Mouse (Mus musculus) embryonic facial prominence, embryonic 13.5 days (tissue): ENCODE measurements around the gene Trnp1. TPM values are rescaled to one million over a fixed set of nuclear protein-coding genes. Genes with fewer than 3 reads are reported as not detected.
A peak's percentile ranks its signal among the peaks of the same experiment; 100 is the strongest.
"Not testable (repeated sequence)": the region's sequence is repeated elsewhere in the genome, so short reads cannot be mapped to it uniquely, and the experiment has no call there.

Experiments used
- ATAC-seq: fragments of 200-750 bp; cut with Nextera tagmentation; 2 replicates; pipeline ENCODE4 v1.8.0; 2017; ENCODE audit warnings: low read depth; ENCODE audit not compliant: insufficient number of reproducible peaks, insufficient read depth, low FRiP score, low TSS enrichment
- H3K27ac ChIP-seq: fragments of 300-500 bp; sonication (generic); 2 replicates; pipeline ENCODE4 v1.5.1; 2015; ENCODE audit warnings: moderate library complexity, mild to moderate bottlenecking, inconsistent platforms
- H3K27me3 ChIP-seq: fragments of 300-500 bp; sonication (generic); 2 replicates; pipeline ENCODE4 v1.6.1; 2015; ENCODE audit warnings: mild to moderate bottlenecking, inconsistent platforms
- H3K36me3 ChIP-seq: fragments of 300-500 bp; sonication (generic); 2 replicates; pipeline ENCODE4 v1.6.1; 2015; ENCODE audit warnings: mild to moderate bottlenecking, inconsistent platforms
- H3K4me1 ChIP-seq: fragments of 300-500 bp; sonication (generic); 2 replicates; pipeline ENCODE4 v1.6.1; 2015; ENCODE audit warnings: inconsistent platforms
- H3K4me2 ChIP-seq: fragments of 300-500 bp; sonication (generic); 2 replicates; pipeline ENCODE4 v1.6.1; 2015; ENCODE audit warnings: moderate library complexity, mild to moderate bottlenecking, inconsistent platforms
- H3K4me3 ChIP-seq: fragments of 300-500 bp; sonication (generic); 2 replicates; pipeline ENCODE4 v1.5.1; 2015; ENCODE audit warnings: mild to moderate bottlenecking, inconsistent platforms
- H3K9ac ChIP-seq: fragments of 300-500 bp; sonication (generic); 2 replicates; pipeline ENCODE4 v1.6.1; 2015; ENCODE audit warnings: mild to moderate bottlenecking, inconsistent platforms
- H3K9me3 ChIP-seq: fragments of 300-500 bp; sonication (generic); 2 replicates; pipeline ENCODE4 v1.6.1; 2016; ENCODE audit warnings: inconsistent platforms
- WGBS: fragments of 180-500 bp; shearing (Covaris S2); methylation state at CpG from one replicate; pipeline ENCODE4 v1.1.7; 2015; ENCODE audit warnings: mixed read lengths; 5-methylcytosine and 5-hydroxymethylcytosine counted together
- polyA plus RNA-seq: library from polyadenylated mRNA; unstranded; fragments of >200 nt; fragmentation: Nextera tagmentation; extraction: Ambion mirVana; gene quantifications from 2 replicates; pipeline ENCODE4 v1.2.1, GENCODE M21; 2015

Trnp1 gene
- 3.7 and 4.0 TPM in 2 replicates for polyA plus RNA-seq

DNA sequence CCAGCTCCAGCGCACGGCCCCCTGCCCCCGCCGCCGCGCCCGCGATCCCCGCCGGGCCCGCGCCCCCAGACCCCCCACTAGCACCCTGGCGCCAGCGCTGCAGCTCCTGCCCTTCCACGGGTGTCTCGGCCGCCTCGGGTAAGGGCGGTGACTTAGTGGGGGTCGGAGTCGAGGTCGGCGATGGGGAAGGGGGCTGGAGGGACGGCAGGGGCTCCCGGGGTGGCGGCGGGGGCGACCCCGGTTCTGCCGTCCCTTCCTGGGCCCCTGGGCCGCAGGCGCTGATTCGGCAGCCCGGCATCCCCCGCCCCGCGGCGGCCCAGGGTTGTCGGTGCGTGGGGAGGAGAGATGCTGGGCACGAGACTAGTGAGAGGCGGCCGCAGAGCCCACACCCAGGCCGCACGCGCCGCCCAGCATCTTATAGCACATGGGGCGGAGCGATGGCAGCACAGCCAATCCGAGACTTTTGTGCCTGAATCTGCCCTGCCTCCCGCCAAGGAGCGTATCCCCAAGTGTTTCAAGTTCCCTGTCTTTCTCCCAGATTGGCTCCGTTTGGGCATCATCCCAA lies at the start of gene Trnp1:
Trnp1 (minus strand) TSS at position 391 of the 565 bp plus-strand sequence.
- no peaks in the 10 kb centered on the region for H3K36me3 ChIP-seq
- peak within 1 kb of the TSS; percentile 99 for H3K4me2 ChIP-seq
- WGBS: 1% methylated on average over 52 of the region's 53 CpGs
- peaks cover 23% of the 10 kb centered on the region for H3K4me1 ChIP-seq
- no peaks in the 10 kb centered on the region for H3K9me3 ChIP-seq
- peak within 1 kb of the TSS; percentile 66 for H3K4me3 ChIP-seq
- H3K9ac ChIP-seq: peak within 1 kb of the TSS; percentile 75
- peak; percentile 80; the same call in 1 of the 2 replicates for ATAC-seq
- peaks cover 87% of the 10 kb centered on the region for H3K27me3 ChIP-seq
- no peak within 1 kb of the TSS for H3K27ac ChIP-seq

DNA sequence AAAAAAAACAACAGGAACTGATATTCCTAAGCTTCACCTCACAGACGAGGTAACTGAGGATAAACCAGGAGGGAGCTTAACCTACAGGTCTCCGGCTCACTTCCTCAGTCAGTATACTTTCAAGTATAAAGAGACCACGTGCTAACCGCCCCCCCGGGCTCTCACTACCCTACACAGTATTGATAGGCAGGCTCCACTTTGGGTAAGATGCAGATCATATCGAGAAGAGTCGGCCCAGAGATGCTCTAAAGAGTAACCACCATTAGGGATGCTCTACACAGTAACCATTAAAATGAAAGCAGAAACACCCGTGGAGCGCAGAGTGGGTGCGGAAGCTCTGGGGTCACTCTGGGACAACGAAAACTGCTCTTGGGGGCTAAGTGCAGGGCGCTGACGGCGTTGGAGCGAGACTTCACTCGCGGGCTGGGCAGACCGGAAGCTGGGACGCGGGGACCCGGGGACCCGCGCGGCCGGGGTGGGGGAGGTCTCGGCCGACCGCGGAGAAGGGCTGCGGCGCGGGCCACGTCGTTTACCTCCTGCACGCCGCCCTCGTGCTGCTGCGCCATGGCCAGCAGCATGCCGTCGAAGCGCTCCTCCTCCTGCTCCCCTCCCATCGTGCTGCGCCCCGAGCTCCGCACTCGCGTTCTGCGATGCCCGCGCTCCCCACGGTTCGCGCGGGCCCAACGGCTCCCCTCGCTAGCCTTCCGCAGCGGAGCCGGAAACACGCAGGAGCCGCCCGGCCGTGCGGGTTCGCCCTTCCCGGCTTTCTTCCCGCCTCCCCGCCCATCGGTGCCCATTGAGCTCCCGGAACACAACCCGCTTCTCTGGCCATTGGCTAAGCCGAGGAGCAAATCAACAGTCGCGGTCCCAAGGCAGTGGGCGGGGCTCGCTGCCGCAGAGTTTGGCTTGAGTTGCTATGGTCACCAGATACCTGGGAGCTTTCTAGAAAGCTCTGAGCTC lies 47.2 kb upstream of the Trnp1 start, which contains the start of gene Nudc:
Nudc (minus strand) TSS at position 725 of the 960 bp plus-strand sequence.
- no peaks in the 10 kb centered on the region for H3K27me3 ChIP-seq
- peak within 1 kb of the TSS; percentile 58 for H3K27ac ChIP-seq
- H3K9me3 ChIP-seq: no peaks in the 10 kb centered on the region
- peak within 1 kb of the TSS; percentile 87 for H3K9ac ChIP-seq
- peak; percentile 96 for ATAC-seq
- H3K4me1 ChIP-seq: peaks cover 18% of the 10 kb centered on the region
- peak within 1 kb of the TSS; percentile 77 for H3K4me3 ChIP-seq
- peaks cover 34% of the 10 kb centered on the region for H3K36me3 ChIP-seq
- WGBS: under 1% methylated on average over 76 of the region's 77 CpGs
- peak within 1 kb of the TSS; percentile 68 for H3K4me2 ChIP-seq

DNA sequence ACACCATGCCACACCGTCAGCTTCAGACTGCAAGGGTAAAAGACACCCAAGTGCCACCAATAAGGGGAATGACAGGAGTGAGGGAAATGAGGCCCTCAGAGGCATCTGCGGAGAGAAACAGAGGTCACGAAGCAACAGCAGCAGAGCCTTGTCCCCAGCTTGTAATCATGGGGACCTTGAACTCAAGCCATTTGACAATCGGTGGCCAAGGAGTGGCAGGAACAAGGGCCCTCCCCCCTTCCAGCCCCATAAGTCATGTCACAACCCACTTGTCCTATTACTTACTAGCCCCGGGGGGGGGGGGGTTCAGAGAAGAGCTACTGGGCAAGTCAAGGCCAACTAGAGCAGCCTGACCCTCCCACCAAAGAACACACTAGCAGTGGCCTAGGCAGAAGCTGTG lies 38.3 kb upstream of the Trnp1 start:
- no peak overlapping the region for H3K4me2 ChIP-seq
- no peak overlapping the region for H3K4me3 ChIP-seq
- H3K27ac ChIP-seq: no peak overlapping the region
- WGBS: 92% methylated on average over 5 of the region's 5 CpGs
- H3K9ac ChIP-seq: no peak overlapping the region
- peaks cover 98% of the 10 kb centered on the region for H3K36me3 ChIP-seq
- H3K9me3 ChIP-seq: no peaks in the 10 kb centered on the region
- no peak for ATAC-seq
- H3K27me3 ChIP-seq: no peaks in the 10 kb centered on the region
- no peaks in the 10 kb centered on the region for H3K4me1 ChIP-seq

DNA sequence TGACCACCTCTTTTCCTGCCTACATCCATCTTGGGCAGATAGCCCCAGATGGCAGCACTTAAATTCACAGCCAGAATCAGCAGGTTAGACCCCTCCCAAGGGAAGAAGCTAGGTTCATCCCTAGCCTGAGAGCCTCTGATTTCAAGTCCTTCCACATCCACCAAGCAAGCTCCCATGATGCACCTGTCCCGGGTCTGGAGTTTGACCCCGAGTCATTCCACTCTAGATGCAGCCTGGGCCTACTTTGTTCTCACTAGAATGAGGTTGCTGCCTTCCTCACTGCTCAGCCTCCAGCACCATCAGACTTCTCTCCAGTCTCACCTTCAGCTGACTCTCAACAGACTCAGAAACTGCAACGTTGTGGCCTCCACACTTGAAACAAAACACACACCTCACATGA lies 37.7 kb upstream of the Trnp1 start:
- H3K36me3 ChIP-seq: peaks cover 98% of the 10 kb centered on the region
- H3K9me3 ChIP-seq: no peaks in the 10 kb centered on the region
- no peaks in the 10 kb centered on the region for H3K27me3 ChIP-seq
- no peaks in the 10 kb centered on the region for H3K4me1 ChIP-seq
- H3K4me2 ChIP-seq: no peak overlapping the region
- no peak overlapping the region for H3K27ac ChIP-seq
- no peak overlapping the region for H3K4me3 ChIP-seq
- no peak for ATAC-seq
- 89% methylated on average over 3 of the region's 3 CpGs for WGBS
- H3K9ac ChIP-seq: no peak overlapping the region

DNA sequence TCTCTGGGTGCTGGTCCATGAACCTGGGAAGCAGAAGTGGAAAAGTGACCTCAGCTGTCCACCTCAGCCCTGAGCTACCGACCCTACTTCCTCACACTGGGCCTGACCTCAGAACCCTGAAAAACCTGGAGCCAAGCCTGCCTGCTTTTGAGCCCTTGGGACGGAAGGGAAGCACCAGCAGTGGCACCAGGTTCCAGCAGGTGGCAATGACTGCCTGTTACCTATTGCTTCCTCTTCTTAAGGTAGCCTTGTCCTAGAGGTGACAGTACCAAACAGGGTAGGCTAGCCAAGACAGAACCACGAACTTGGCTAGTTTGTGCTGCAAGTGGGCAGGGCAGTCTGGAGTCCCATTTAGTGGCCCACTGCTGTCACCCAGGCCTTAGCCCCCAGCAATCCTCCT lies 34.4 kb upstream of the Trnp1 start:
- Histone ChIP-seq H3K9me3 (no peaks in the 10 kb centered on the region), H3K4me1 (no peaks in the 10 kb centered on the region), H3K4me3 (no peak overlapping the region), H3K4me2 (no peak overlapping the region), H3K9ac (no peak overlapping the region), H3K36me3 (peaks cover 99% of the 10 kb centered on the region), H3K27me3 (no peaks in the 10 kb centered on the region), H3K27ac (no peak overlapping the region)
- ATAC-seq: no peak
- 88% methylated on average over 3 of the region's 3 CpGs for WGBS

DNA sequence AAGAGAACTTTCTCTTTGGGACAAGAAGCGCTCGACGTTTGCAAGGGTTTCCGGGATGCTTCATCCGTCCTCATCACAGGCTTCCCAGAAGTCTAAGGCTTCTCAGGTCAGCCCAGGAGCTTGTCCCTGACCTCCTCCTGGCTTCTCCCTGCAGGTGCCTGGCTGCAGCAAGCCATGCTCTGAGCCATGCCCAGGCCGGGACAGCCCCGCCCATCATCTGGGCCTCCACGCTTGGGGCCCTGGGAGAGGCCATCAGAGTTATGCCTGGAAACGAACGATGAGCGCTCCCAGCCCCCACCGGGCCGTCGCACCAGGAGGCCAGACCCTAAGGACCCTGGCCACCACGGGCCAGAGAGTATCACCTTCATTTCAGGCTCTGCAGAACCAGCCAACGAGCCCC lies 29.4 kb upstream of the Trnp1 start:
- no peak overlapping the region for H3K4me2 ChIP-seq
- no peak for ATAC-seq
- no peaks in the 10 kb centered on the region for H3K4me1 ChIP-seq
- H3K4me3 ChIP-seq: no peak overlapping the region
- H3K27ac ChIP-seq: no peak overlapping the region
- peaks cover 58% of the 10 kb centered on the region for H3K36me3 ChIP-seq
- 74% methylated on average over 16 of the region's 16 CpGs for WGBS
- H3K27me3 ChIP-seq: no peaks in the 10 kb centered on the region; the same call in 1 of the 2 replicates
- no peak overlapping the region for H3K9ac ChIP-seq
- no peaks in the 10 kb centered on the region for H3K9me3 ChIP-seq

DNA sequence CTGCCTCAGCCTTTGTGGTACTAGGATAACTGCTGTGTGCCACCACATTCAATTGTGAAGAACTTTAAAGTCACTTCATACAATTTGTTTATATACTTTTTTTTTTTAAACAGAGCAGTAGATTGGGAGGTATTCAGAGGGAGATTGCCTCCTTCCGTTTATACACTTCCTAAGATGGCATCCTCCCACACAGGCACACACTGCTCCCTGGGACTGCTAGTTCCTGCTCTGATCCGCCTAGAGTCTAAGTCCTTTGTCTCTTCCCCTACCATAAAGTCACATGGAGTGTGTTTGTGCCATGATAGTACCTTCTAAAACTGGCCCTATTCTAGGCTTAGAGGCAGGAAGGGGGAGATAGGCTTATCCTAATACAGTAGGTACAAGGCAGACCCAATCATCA lies 23.2 kb upstream of the Trnp1 start:
- H3K9ac ChIP-seq: no peak overlapping the region
- H3K4me1 ChIP-seq: peaks cover 9% of the 10 kb centered on the region; the same call in 1 of the 2 replicates
- H3K27ac ChIP-seq: no peak overlapping the region
- peaks cover 3% of the 10 kb centered on the region; the same call in 1 of the 2 replicates for H3K36me3 ChIP-seq
- ATAC-seq: no peak
- H3K27me3 ChIP-seq: peaks cover 50% of the 10 kb centered on the region
- WGBS: 75% methylated on average over 2 of the region's 2 CpGs
- H3K9me3 ChIP-seq: no peaks in the 10 kb centered on the region
- no peak overlapping the region for H3K4me3 ChIP-seq
- H3K4me2 ChIP-seq: no peak overlapping the region

DNA sequence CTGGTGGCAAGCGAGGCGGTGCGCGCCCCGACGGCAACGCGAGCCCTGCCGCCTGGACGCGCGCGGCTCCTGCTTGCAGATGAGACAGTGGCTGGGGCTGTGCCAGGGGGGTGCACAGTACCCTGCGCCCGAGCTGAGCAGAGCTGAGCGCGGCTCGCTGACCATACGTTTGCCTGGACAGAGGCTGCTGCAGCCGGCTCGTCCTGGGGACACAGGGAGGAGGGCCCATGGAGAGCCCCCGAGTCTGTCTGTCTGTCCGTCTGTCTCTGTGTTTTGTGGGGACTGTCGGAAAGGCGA lies 21.0 kb upstream of the Trnp1 start:
- WGBS: 7% methylated on average over 25 of the region's 25 CpGs
- no peak for ATAC-seq

DNA sequence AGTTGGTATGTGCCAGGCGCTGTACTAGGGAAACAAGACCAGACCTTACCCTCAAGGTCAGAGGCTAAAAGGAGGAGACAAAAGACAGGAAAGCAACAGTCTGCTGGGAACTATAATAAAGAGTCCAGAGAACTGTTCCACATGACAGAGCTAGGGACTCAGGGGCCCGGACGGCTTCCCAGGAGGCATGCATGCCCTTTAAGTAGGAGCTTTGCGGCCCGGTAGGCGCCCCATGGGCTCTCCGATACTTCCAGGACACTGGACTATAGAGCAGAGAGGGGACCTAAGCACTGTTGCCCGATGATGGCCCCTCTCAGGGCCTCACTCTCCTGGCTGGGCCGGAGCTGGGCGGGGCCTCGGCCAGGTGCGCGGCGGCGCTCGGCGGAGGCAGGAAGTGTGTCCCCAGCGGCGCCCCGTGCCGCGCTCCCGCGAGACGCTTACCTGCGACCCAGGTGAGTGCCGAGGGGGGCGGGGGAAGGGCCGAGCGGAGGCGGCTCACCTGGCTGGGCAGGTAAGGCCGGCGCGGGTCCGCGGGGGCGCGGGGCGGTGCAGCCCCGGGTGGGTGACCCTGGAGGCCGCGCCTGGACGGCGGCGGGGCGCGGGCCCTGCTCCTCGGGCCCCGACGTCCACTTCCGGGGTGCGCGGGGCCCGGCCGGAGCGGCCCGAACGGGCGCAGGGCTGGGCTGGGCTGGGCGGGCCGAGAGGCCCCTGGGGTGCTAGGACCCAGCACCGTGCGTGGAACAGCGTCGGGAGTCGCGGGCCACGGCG lies 20.4 kb upstream of the Trnp1 start, which contains the start of gene Kdf1:
Kdf1 (plus strand) TSS at position 363 of the 768 bp plus-strand sequence.
- H3K36me3 ChIP-seq: no peaks in the 10 kb centered on the region
- peak within 1 kb of the TSS; percentile 71 for H3K9ac ChIP-seq
- WGBS: 4% methylated on average over 67 of the region's 69 CpGs
- H3K27ac ChIP-seq: no peak within 1 kb of the TSS
- H3K4me1 ChIP-seq: peaks cover 9% of the 10 kb centered on the region; the same call in 1 of the 2 replicates
- peak within 1 kb of the TSS; percentile 58 for H3K4me2 ChIP-seq
- peak; percentile 70 for ATAC-seq
- H3K4me3 ChIP-seq: peak within 1 kb of the TSS; percentile 52
- peaks cover 52% of the 10 kb centered on the region for H3K27me3 ChIP-seq
- no peaks in the 10 kb centered on the region for H3K9me3 ChIP-seq

More for the DNA sequence above, 21.0 kb upstream of the Trnp1 start:
- Histone ChIP-seq H3K4me2 (peak overlapping the region; percentile 58), H3K9me3 (no peaks in the 10 kb centered on the region), H3K27ac (no peak overlapping the region), H3K4me1 (peaks cover 9% of the 10 kb centered on the region; the same call in 1 of the 2 replicates), H3K27me3 (peaks cover 52% of the 10 kb centered on the region), H3K9ac (peak overlapping the region; percentile 71), H3K36me3 (no peaks in the 10 kb centered on the region), H3K4me3 (peak overlapping the region; percentile 52)

DNA sequence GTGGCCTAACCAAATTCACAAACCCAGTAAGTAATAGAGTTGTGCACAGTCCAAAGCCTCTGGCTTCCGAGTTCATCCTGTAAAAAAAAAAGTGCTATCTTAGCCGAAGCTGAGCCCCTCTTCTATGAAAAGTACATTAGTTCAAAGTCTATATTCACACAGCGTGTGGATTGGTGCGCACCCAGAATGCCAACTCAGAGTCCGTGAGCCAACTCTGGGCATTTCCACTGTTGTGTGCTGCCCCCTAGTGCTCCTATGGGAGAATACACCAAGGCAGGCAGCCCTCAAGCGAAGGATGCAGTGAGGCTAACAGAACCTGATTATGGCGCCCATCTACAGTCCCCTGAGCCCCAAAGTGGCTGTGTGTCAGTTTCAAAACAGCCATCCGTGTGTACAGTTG lies 14.6 kb upstream of the Trnp1 start:
- WGBS: 12% methylated on average over 8 of the region's 8 CpGs
- no peak for ATAC-seq
- Histone ChIP-seq H3K4me3 (no peak overlapping the region), H3K4me1 (no peaks in the 10 kb centered on the region), H3K36me3 (no peaks in the 10 kb centered on the region), H3K27me3 (peaks cover 20% of the 10 kb centered on the region), H3K27ac (no peak overlapping the region), H3K9me3 (no peaks in the 10 kb centered on the region), H3K9ac (no peak overlapping the region), H3K4me2 (no peak overlapping the region)

DNA sequence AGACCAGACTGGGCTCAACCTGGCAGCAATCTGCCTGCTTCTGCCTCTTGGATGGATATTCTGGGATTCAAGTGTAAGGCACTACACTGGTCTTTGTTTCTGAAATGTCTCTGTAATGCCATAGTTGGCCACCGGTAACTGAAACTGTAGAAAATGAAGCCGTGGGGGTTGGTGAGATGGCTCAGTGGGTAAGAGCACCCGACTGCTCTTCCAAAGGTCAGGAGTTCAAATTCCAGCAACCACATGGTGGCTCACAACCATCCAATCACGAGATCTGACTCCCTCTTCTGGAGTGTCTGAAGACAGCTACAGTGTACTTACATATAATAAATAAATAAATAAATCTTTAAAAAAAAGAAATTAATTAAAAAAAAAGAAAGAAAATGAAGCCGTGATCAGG lies 14.2 kb upstream of the Trnp1 start:
- H3K9me3 ChIP-seq, H3K27ac ChIP-seq, ATAC-seq, H3K36me3 ChIP-seq, H3K9ac ChIP-seq, H3K4me3 ChIP-seq, H3K4me1 ChIP-seq, H3K4me2 ChIP-seq: not testable (repeated sequence)
- peaks cover 15% of the 10 kb centered on the region for H3K27me3 ChIP-seq
- WGBS: 39% methylated on average over 5 of the region's 5 CpGs
